Mouse (Mus musculus) kidney, embryonic 15.5 days (tissue): ENCODE measurements around the gene 1810062G17Rik. TPM values are rescaled to one million over a fixed set of nuclear protein-coding genes. Genes with fewer than 3 reads are reported as not detected.

Experiments used
- ATAC-seq: fragments of 200-750 bp; cut with Nextera tagmentation; replicated peaks from 2 replicates; pipeline ENCODE4 v1.8.0; 2017; ENCODE audit warnings: moderate TSS enrichment; ENCODE audit not compliant: low FRiP score
- H3K27ac ChIP-seq: fragments of 300-500 bp; sonication (generic); 2 replicates; pipeline ENCODE4 v1.5.1; 2015; ENCODE audit warnings: mild to moderate bottlenecking, inconsistent platforms
- H3K27me3 ChIP-seq: fragments of 300-500 bp; sonication (generic); 2 replicates; pipeline ENCODE4 v1.6.1; 2015; ENCODE audit warnings: inconsistent platforms
- H3K36me3 ChIP-seq: fragments of 300-500 bp; sonication (generic); 2 replicates; pipeline ENCODE4 v1.6.1; 2015; ENCODE audit warnings: inconsistent platforms
- H3K4me1 ChIP-seq: fragments of 300-500 bp; sonication (generic); 2 replicates; pipeline ENCODE4 v1.6.1; 2015; ENCODE audit warnings: inconsistent platforms
- H3K4me2 ChIP-seq: fragments of 300-500 bp; sonication (generic); 2 replicates; pipeline ENCODE4 v1.6.1; 2015; ENCODE audit warnings: moderate library complexity, mild to moderate bottlenecking, inconsistent platforms
- H3K4me3 ChIP-seq: fragments of 300-500 bp; sonication (generic); replicated peaks from 2 replicates; pipeline ENCODE4 v1.5.1; 2015; ENCODE audit warnings: mild to moderate bottlenecking, inconsistent platforms
- H3K9ac ChIP-seq: fragments of 300-500 bp; sonication (generic); 2 replicates; pipeline ENCODE4 v1.6.1; 2015; ENCODE audit warnings: mild to moderate bottlenecking, inconsistent platforms
- H3K9me3 ChIP-seq: fragments of 300-500 bp; sonication (generic); replicated peaks from 2 replicates; pipeline ENCODE4 v1.6.1; 2016; ENCODE audit warnings: inconsistent platforms
- WGBS: fragments of 180-500 bp; shearing (Covaris S2); methylation state at CpG from one replicate; pipeline ENCODE4 v1.1.7; 2015; ENCODE audit warnings: mixed read lengths; 5-methylcytosine and 5-hydroxymethylcytosine counted together
- polyA plus RNA-seq: library from polyadenylated mRNA; unstranded; fragments of >200 nt; fragmentation: Nextera tagmentation; extraction: Ambion mirVana; gene quantifications from 2 replicates; pipeline ENCODE4 v1.2.1, GENCODE M21; 2015

Gene 1810062G17Rik
- polyA plus RNA-seq: 1.2 and 1.8 TPM in 2 replicates

GRCm38 (mm10) chr3:36475532-36476087 lies at the start of gene 1810062G17Rik, which contains the start of gene Anxa5:
Gene 1810062G17Rik, plus strand, starts transcription at chr3:36475937.
Gene Anxa5, minus strand, starts transcription at chr3:36475894.
- ATAC-seq: peak; percentile 99
- peak within 1 kb of the TSS; percentile 93 for H3K27ac ChIP-seq
- H3K4me1 ChIP-seq: peaks cover 32% of the 10 kb centered on the region
- WGBS: under 1% methylated on average over 32 of the region's 32 CpGs
- no peaks in the 10 kb centered on the region for H3K9me3 ChIP-seq
- H3K27me3 ChIP-seq: no peaks in the 10 kb centered on the region
- H3K4me2 ChIP-seq: peak within 1 kb of the TSS; percentile 89
- peak within 1 kb of the TSS; percentile 82 for H3K4me3 ChIP-seq
- H3K9ac ChIP-seq: peak within 1 kb of the TSS; percentile 76
- no peaks in the 10 kb centered on the region for H3K36me3 ChIP-seq

DNA sequence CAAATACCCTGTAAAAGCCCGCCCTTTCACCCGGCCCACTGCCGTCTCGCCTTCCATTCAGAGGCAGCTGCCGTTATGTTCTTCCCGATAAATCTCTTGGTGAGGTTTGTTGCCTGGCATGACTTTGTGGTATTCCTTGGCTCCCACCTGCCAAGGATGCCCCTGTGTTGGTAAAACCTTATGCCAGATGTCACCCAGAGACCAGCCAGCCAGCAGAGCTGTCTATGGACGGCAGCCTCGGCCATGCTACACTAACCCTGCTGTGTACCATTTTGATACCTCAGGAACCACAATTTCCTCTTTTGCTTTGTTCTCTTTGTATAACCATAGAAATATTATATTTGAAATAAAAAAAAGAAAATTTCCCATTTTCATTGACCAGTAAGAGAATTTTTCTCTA lies 48.4 kb upstream of the 1810062G17Rik start:
- Histone ChIP-seq H3K27me3 (no peaks in the 10 kb centered on the region), H3K9me3 (no peaks in the 10 kb centered on the region), H3K36me3 (no peaks in the 10 kb centered on the region), H3K4me2 (no peak overlapping the region), H3K4me1 (no peaks in the 10 kb centered on the region), H3K4me3 (no peak overlapping the region), H3K27ac (no peak overlapping the region), H3K9ac (no peak overlapping the region)
- 90% methylated on average over 8 of the region's 8 CpGs for WGBS
- no peak for ATAC-seq

DNA sequence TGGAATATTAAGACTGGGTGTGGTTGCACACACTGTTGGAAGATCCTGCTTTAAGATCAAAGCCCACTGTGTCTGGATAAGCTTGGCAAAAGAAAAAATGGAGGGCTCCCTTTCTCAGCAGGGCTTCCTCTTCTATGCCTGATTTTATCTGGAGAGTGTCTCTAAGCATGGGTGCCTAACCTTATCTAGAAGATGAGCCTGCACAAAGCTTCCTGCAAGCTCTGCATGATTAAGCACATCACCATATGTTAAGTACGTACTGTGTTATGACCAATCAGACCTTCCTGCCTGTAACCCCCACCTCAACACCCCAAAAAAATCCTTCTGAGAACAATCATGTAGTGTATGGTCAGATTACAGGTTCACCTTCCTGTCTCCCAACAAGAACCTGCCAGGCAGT lies 45.4 kb upstream of the 1810062G17Rik start:
- Histone ChIP-seq H3K36me3 (no peaks in the 10 kb centered on the region), H3K4me3 (no peak overlapping the region), H3K9ac (no peak overlapping the region), H3K4me1 (no peaks in the 10 kb centered on the region), H3K27ac (no peak overlapping the region), H3K27me3 (no peaks in the 10 kb centered on the region), H3K4me2 (no peak overlapping the region), H3K9me3 (no peaks in the 10 kb centered on the region)
- 87% methylated on average over 1 of the region's 1 CpGs for WGBS
- no peak for ATAC-seq

GRCm38 (mm10) chr3:36440280-36440679 lies 35.5 kb upstream of the 1810062G17Rik start:
- no peak overlapping the region for H3K9ac ChIP-seq
- H3K27me3 ChIP-seq: no peaks in the 10 kb centered on the region
- ATAC-seq: no peak
- no peak overlapping the region for H3K4me2 ChIP-seq
- H3K9me3 ChIP-seq: no peaks in the 10 kb centered on the region
- no peak overlapping the region for H3K27ac ChIP-seq
- 0 out of 2 replicates have a peak, but pooled peaks cover 4% of the 10 kb centered on the region for H3K4me1 ChIP-seq
- no peak overlapping the region for H3K4me3 ChIP-seq
- H3K36me3 ChIP-seq: no peaks in the 10 kb centered on the region
- 47% methylated on average over 4 of the region's 4 CpGs for WGBS

- Histone ChIP-seq H3K27ac (no peak overlapping the region), H3K4me3 (no peak overlapping the region), H3K9ac (no peak overlapping the region), H3K27me3 (no peaks in the 10 kb centered on the region), H3K9me3 (no peaks in the 10 kb centered on the region), H3K4me1 (0 out of 2 replicates have a peak, but pooled peaks cover 4% of the 10 kb centered on the region), H3K4me2 (no peak overlapping the region), H3K36me3 (0 out of 2 replicates have a peak, but pooled peaks cover 4% of the 10 kb centered on the region)
- 2% methylated on average over 2 of the region's 2 CpGs for WGBS
- ATAC-seq: no peak; the same call in 1 of the 2 replicates
Observed at GRCm38 (mm10) chr3:36442426-36442825, 33.3 kb upstream of the 1810062G17Rik start.

DNA sequence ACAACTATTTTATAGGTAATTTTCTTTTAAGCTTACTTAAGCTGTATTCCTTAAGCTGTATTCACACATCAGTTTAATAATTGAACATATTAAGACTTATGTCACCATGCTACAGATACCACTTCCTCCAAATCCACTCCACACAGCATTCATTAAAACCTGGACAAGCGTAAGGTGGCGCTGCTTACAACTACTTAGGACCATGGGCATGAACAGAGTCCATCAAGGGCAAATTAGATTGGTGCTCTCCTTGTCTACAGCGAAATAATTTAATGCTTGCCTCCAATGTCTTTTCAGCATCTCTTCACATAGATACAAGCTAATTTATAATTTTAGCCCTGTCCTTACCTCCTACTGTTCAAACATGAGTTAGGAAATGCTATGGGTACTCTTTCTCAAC lies 29.7 kb upstream of the 1810062G17Rik start:
- 96% methylated on average over 3 of the region's 3 CpGs for WGBS
- 0 out of 2 replicates have a peak, but pooled peaks cover 3% of the 10 kb centered on the region for H3K4me1 ChIP-seq
- no peak for ATAC-seq

DNA sequence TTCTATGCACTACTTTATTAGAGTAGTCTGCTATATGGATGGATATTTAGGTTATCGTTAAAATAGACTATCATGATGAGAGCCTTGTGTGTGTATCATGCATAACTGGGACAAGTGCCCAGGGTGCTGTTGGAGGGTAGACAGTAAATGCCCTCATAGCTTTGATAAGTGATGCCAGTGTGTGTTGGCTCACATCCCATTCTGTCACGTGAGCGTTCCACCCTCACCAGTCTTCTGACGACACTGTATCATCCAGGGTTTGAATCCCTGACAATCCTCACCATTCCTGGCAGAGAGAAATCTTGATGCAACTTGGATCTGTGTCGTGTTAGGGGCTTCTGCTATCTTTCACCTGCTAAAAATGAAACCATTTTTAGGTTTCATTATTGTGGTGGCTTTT lies 29.2 kb upstream of the 1810062G17Rik start:
- 87% methylated on average over 5 of the region's 5 CpGs for WGBS
- H3K4me3 ChIP-seq: no peak overlapping the region
- H3K4me2 ChIP-seq: no peak overlapping the region
- peaks cover 25% of the 10 kb centered on the region for H3K36me3 ChIP-seq
- no peaks in the 10 kb centered on the region for H3K27me3 ChIP-seq
- no peak overlapping the region for H3K27ac ChIP-seq
- H3K9ac ChIP-seq: no peak overlapping the region
- 0 out of 2 replicates have a peak, but pooled peaks cover 3% of the 10 kb centered on the region for H3K4me1 ChIP-seq
- no peaks in the 10 kb centered on the region for H3K9me3 ChIP-seq
- ATAC-seq: no peak

More for the DNA sequence above, 29.7 kb upstream of the 1810062G17Rik start:
- Histone ChIP-seq H3K4me2 (no peak overlapping the region), H3K27me3 (no peaks in the 10 kb centered on the region), H3K4me3 (no peak overlapping the region), H3K9ac (no peak overlapping the region), H3K36me3 (peaks cover 21% of the 10 kb centered on the region), H3K9me3 (no peaks in the 10 kb centered on the region), H3K27ac (no peak overlapping the region)

DNA sequence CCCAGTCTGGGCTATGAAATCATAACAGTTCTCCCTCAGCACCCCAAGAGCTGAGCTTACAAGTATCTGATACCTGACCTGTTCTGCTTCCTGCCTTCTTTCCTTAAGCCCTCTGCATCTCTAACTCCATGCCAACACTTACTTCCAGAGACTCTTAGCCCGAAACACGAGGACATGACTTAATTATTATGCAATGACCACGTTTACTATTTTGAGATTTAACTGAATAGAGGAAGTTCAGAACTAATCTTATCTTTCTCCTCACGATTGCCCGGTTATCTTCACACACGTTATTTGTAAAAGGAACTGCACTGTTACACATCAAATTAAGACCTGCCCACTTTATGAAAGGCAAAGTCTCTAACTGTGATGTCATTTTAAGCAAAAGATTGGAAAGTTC lies 28.8 kb upstream of the 1810062G17Rik start:
- no peak for ATAC-seq
- 77% methylated on average over 6 of the region's 6 CpGs for WGBS

GRCm38 (mm10) chr3:36449292-36450165 lies 26.2 kb upstream of the 1810062G17Rik start:
- Histone ChIP-seq H3K36me3 (peaks cover 52% of the 10 kb centered on the region), H3K4me3 (no peak overlapping the region), H3K9me3 (no peaks in the 10 kb centered on the region), H3K4me2 (no peak overlapping the region), H3K4me1 (0 out of 2 replicates have a peak, but pooled peaks cover 3% of the 10 kb centered on the region), H3K9ac (no peak overlapping the region), H3K27ac (no peak overlapping the region), H3K27me3 (no peaks in the 10 kb centered on the region)
- 35% methylated on average over 20 of the region's 20 CpGs for WGBS
- ATAC-seq: no peak

More for the DNA sequence above, 28.8 kb upstream of the 1810062G17Rik start:
- Histone ChIP-seq H3K4me2 (no peak overlapping the region), H3K27me3 (no peaks in the 10 kb centered on the region), H3K4me3 (no peak overlapping the region), H3K36me3 (peaks cover 29% of the 10 kb centered on the region), H3K9ac (no peak overlapping the region), H3K4me1 (0 out of 2 replicates have a peak, but pooled peaks cover 3% of the 10 kb centered on the region), H3K9me3 (no peaks in the 10 kb centered on the region), H3K27ac (no peak overlapping the region)

DNA sequence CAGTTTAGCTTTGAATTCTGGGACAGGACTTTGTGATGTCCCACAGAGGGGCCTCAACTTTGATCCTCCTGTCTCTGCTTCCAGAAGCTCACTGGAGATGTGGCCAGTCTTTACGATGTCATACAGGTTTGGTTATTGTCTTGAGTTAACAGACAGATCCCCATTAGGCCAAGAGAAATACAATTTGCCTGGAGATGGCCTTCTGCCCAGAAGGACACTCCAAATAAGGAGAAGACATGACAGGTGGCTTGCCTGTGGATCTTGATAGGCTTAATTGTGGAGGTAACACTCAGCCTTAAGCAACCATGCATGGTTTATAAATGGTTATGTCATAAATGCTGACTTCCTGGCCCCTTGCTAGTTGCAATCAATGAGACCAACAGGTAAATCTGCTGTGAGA lies 23.2 kb upstream of the 1810062G17Rik start:
- Histone ChIP-seq H3K4me1 (0 out of 2 replicates have a peak, but pooled peaks cover 3% of the 10 kb centered on the region), H3K9ac (no peak overlapping the region), H3K27ac (no peak overlapping the region), H3K36me3 (peaks cover 74% of the 10 kb centered on the region), H3K9me3 (no peaks in the 10 kb centered on the region), H3K4me2 (no peak overlapping the region), H3K27me3 (no peaks in the 10 kb centered on the region), H3K4me3 (no peak overlapping the region)
- 80% methylated on average over 1 of the region's 1 CpGs for WGBS
- no peak for ATAC-seq

GRCm38 (mm10) chr3:36455124-36455523 lies 20.6 kb upstream of the 1810062G17Rik start:
- Histone ChIP-seq H3K27ac (no peak overlapping the region), H3K4me3 (no peak overlapping the region), H3K9ac (no peak overlapping the region), H3K4me2 (no peak overlapping the region), H3K27me3 (no peaks in the 10 kb centered on the region), H3K36me3 (peaks cover 91% of the 10 kb centered on the region), H3K4me1 (no peaks in the 10 kb centered on the region), H3K9me3 (no peaks in the 10 kb centered on the region)
- 91% methylated on average over 8 of the region's 8 CpGs for WGBS
- ATAC-seq: no peak

GRCm38 (mm10) chr3:36455566-36455965 lies 20.2 kb upstream of the 1810062G17Rik start:
- Histone ChIP-seq H3K4me3 (no peak overlapping the region), H3K9ac (no peak overlapping the region), H3K9me3 (no peaks in the 10 kb centered on the region), H3K36me3 (peaks cover 89% of the 10 kb centered on the region), H3K27me3 (no peaks in the 10 kb centered on the region), H3K27ac (no peak overlapping the region), H3K4me2 (no peak overlapping the region), H3K4me1 (no peaks in the 10 kb centered on the region)
- no peak for ATAC-seq
- WGBS: 81% methylated on average over 3 of the region's 3 CpGs
